Mouse (Mus musculus) intestine, postnatal 0 days (tissue): ENCODE data around the gene Galnt6. TPM values are rescaled to one million over a fixed set of nuclear protein-coding genes. Genes with fewer than 3 reads are reported as not detected.
A peak's percentile ranks its signal among the peaks of the same experiment; 100 is the strongest.

Source experiments
- ATAC-seq: fragments of 200-750 bp; cut with Nextera tagmentation; 2 replicates; pipeline ENCODE4 v1.8.0; 2017; ENCODE audit warnings: mild to moderate bottlenecking, moderate TSS enrichment, moderate library complexity
- H3K27ac ChIP-seq: fragments of 300-500 bp; sonication (generic); 2 replicates; pipeline ENCODE4 v1.5.1; 2014; ENCODE audit warnings: mild to moderate bottlenecking, low read depth, low read length, moderate library complexity
- H3K27me3 ChIP-seq: fragments of 300-500 bp; sonication (generic); replicated peaks from 2 replicates; pipeline ENCODE4 v1.6.1; 2014; ENCODE audit warnings: low read length, mixed read lengths; ENCODE audit not compliant: control insufficient read depth, insufficient read depth
- H3K36me3 ChIP-seq: fragments of 300-500 bp; sonication (generic); 2 replicates; pipeline ENCODE4 v1.6.1; 2014; ENCODE audit warnings: mild to moderate bottlenecking, moderate library complexity; ENCODE audit not compliant: control insufficient read depth, insufficient read depth
- H3K4me1 ChIP-seq: fragments of 300-500 bp; sonication (generic); replicated peaks from 2 replicates; pipeline ENCODE4 v1.6.1; 2014; ENCODE audit warnings: antibody characterized with exemption, low read length, mixed read lengths; ENCODE audit not compliant: control insufficient read depth, insufficient read depth
- H3K4me2 ChIP-seq: fragments of 300-500 bp; sonication (generic); replicated peaks from 2 replicates; pipeline ENCODE4 v1.6.1; 2014; ENCODE audit warnings: low read depth, mild to moderate bottlenecking, moderate library complexity
- H3K4me3 ChIP-seq: fragments of 300-500 bp; sonication (generic); 2 replicates; pipeline ENCODE4 v1.5.1; 2014; ENCODE audit warnings: low read depth, low read length
- H3K9ac ChIP-seq: fragments of 300-500 bp; sonication (generic); 2 replicates; pipeline ENCODE4 v1.6.1; 2014; ENCODE audit warnings: mild to moderate bottlenecking, low read depth, low read length
- H3K9me3 ChIP-seq: fragments of 300-500 bp; sonication (generic); 2 replicates; pipeline ENCODE4 v1.6.1; 2016; ENCODE audit warnings: mixed run types; ENCODE audit not compliant: control insufficient read depth
- CTCF ChIP-seq: sonication (generic); IDR thresholded peaks from 2 replicates; pipeline ENCODE4 v1.5.1; 2016; ENCODE audit warnings: low read depth, mild to moderate bottlenecking, control low read depth, antibody characterized with exemption, moderate library complexity
- WGBS: fragments of 180-500 bp; shearing (Covaris S2); extraction: QIAGEN DNeasy Blood & Tissue Kit; methylation state at CpG from one replicate; pipeline ENCODE4 v1.1.7; 2014; 5-methylcytosine and 5-hydroxymethylcytosine counted together
- microRNA-seq: library from miRNA; unstranded; fragments of <30 nt; microRNA quantifications from one replicate; pipeline ENCODE4, GENCODE M21; 2016
- polyA plus RNA-seq: library from polyadenylated mRNA; unstranded; fragments of >200 nt; fragmentation: Nextera tagmentation; extraction: Ambion mirVana; gene quantifications from 2 replicates; pipeline ENCODE4 v1.2.1, GENCODE M21; 2015

Galnt6 gene
- polyA plus RNA-seq, 1 experiment from 2014 or later = 72.5 TPM

- ATAC-seq = no peak
- no peaks in the 10 kb centered on the region for H3K4me1 ChIP-seq
These were observed 74.9 kb downstream of the Galnt6 start for GRCm38 (mm10) chr15:100654271-100654670.

GRCm38 (mm10) chr15:100651610-100652009, 77.6 kb downstream of the Galnt6 start:
- Histone ChIP-seq H3K9ac (no peak overlapping the region), H3K27ac (peak overlapping the region; percentile 65), H3K4me3 (no peak overlapping the region), H3K4me1 (no peaks in the 10 kb centered on the region), H3K4me2 (no peak overlapping the region), H3K27me3 (no peaks in the 10 kb centered on the region), H3K36me3 (no peaks in the 10 kb centered on the region), H3K9me3 (no peaks in the 10 kb centered on the region)
- TF ChIP-seq CTCF = peak; percentile 25; the same call in 1 of the 2 replicates
- peak; percentile 94 for ATAC-seq
- 45% methylated on average over 9 of the region's 9 CpGs for WGBS

More at GRCm38 (mm10) chr15:100654271-100654670, 74.9 kb downstream of the Galnt6 start:
- no peak overlapping the region for H3K4me2 ChIP-seq
- H3K9me3 ChIP-seq = no peaks in the 10 kb centered on the region
- H3K27me3 ChIP-seq = no peaks in the 10 kb centered on the region
- H3K27ac ChIP-seq = no peak overlapping the region
- no peaks in the 10 kb centered on the region for H3K36me3 ChIP-seq
- H3K4me3 ChIP-seq = no peak overlapping the region
- peak; percentile 14; the same call in 1 of the 2 replicates for TF ChIP-seq CTCF
- no peak overlapping the region for H3K9ac ChIP-seq
- 82% methylated on average over 1 of the region's 1 CpGs for WGBS

GRCm38 (mm10) chr15:100650111-100650510, 79.1 kb downstream of the Galnt6 start:
- Histone ChIP-seq H3K27me3 (no peaks in the 10 kb centered on the region), H3K4me3 (no peak overlapping the region), H3K4me2 (no peak overlapping the region), H3K4me1 (no peaks in the 10 kb centered on the region), H3K27ac (no peak overlapping the region), H3K36me3 (no peaks in the 10 kb centered on the region; the same call in 1 of the 2 replicates), H3K9me3 (no peaks in the 10 kb centered on the region), H3K9ac (no peak overlapping the region)
- no peak for TF ChIP-seq CTCF
- no peak for ATAC-seq
- WGBS = 84% methylated on average over 10 of the region's 10 CpGs

GRCm38 (mm10) chr15:100646161-100646560, 83.0 kb downstream of the Galnt6 start:
- no peak for TF ChIP-seq CTCF
- no peak for ATAC-seq
- Histone ChIP-seq H3K9me3 (no peaks in the 10 kb centered on the region), H3K4me2 (no peak overlapping the region), H3K4me3 (no peak overlapping the region), H3K27ac (no peak overlapping the region), H3K36me3 (no peaks in the 10 kb centered on the region; the same call in 1 of the 2 replicates), H3K9ac (no peak overlapping the region), H3K4me1 (no peaks in the 10 kb centered on the region), H3K27me3 (no peaks in the 10 kb centered on the region)
- 75% methylated on average over 6 of the region's 6 CpGs for WGBS

- no peaks in the 10 kb centered on the region for H3K27me3 ChIP-seq
- no peaks in the 10 kb centered on the region; the same call in 1 of the 2 replicates for H3K36me3 ChIP-seq
- H3K4me1 ChIP-seq = 0 out of 2 replicates have a peak, but pooled peaks cover 3% of the 10 kb centered on the region
- no peak for TF ChIP-seq CTCF
- H3K27ac ChIP-seq = no peak overlapping the region
- no peaks in the 10 kb centered on the region for H3K9me3 ChIP-seq
- no peak overlapping the region for H3K9ac ChIP-seq
- no peak for ATAC-seq
- H3K4me3 ChIP-seq = no peak overlapping the region
- 90% methylated on average over 7 of the region's 7 CpGs for WGBS
- H3K4me2 ChIP-seq = no peak overlapping the region
These were observed 86.7 kb downstream of the Galnt6 start for GRCm38 (mm10) chr15:100642451-100642850.

Small RNA genes within 50 kb of the gene (microRNA-seq; reads per million reads assigned to microRNA genes)
- not detected for gene Mir6961

Other genes starting within 250 kb of the Galnt6 start
- 3.1 and 3.3 TPM in 2 replicates for gene Csrnp2, start 233.9 kb downstream of the Galnt6 start, polyA plus RNA-seq
- gene Tfcp2, start 177.4 kb downstream of the Galnt6 start, polyA plus RNA-seq = 8.0 and 8.5 TPM in 2 replicates
- 3.0 and 4.3 TPM in 2 replicates for gene Pou6f1, start 129.4 kb downstream of the Galnt6 start, polyA plus RNA-seq
- 354 and 373 TPM in 2 replicates for gene Dazap2, start 114.0 kb downstream of the Galnt6 start, polyA plus RNA-seq
- gene Smagp, start 92.4 kb downstream of the Galnt6 start, polyA plus RNA-seq = 77.1 and 88.6 TPM in 2 replicates
- gene Bin2, start 59.8 kb downstream of the Galnt6 start, polyA plus RNA-seq = 5.8 and 7.3 TPM in 2 replicates
- gene Cela1, start 41.5 kb downstream of the Galnt6 start, polyA plus RNA-seq = 37.2 and 41.1 TPM in 2 replicates
- gene Slc4a8, start 32.4 kb upstream of the Galnt6 start, polyA plus RNA-seq = 1.4 and 2.8 TPM in 2 replicates
- gene Scn8a, start 140.5 kb upstream of the Galnt6 start, polyA plus RNA-seq = 0.55 and 0.59 TPM in 2 replicates